Mouse (Mus musculus) kidney, postnatal 25 days (tissue): Measurements from ENCODE around the gene Slc6a4.

Experiments used
- DNase-seq, 2 experiments: peaks; one replicate each; pipeline ENCODE4 v3.0.0; 2021; ENCODE audit warnings: mixed read lengths in 2 of 2

Slc6a4 gene

GRCm38 (mm10) chr11:76997916-76998704 lies at the start of gene Slc6a4:
Gene Slc6a4, plus strand, starts transcription at chr11:76998603.
- no peak for DNase-seq

GRCm38 (mm10) chr11:76953536-76953935 lies 44.9 kb upstream of the Slc6a4 start:
- DNase-seq: no peak

GRCm38 (mm10) chr11:76965703-76966102 lies 32.7 kb upstream of the Slc6a4 start:
- no peak for DNase-seq

- no peak for DNase-seq
Measured at GRCm38 (mm10) chr11:76970328-76970727, 28.1 kb upstream of the Slc6a4 start.

GRCm38 (mm10) chr11:76974680-76975319 lies 23.6 kb upstream of the Slc6a4 start:
- no peak for DNase-seq

- no peak for DNase-seq
Measured at GRCm38 (mm10) chr11:76981570-76982141, 16.7 kb upstream of the Slc6a4 start.

- no peak for DNase-seq
Measured at GRCm38 (mm10) chr11:76982415-76982814, 16.0 kb upstream of the Slc6a4 start.

- no peak for DNase-seq
Measured at GRCm38 (mm10) chr11:76983641-76984040, 14.8 kb upstream of the Slc6a4 start.

GRCm38 (mm10) chr11:76984173-76984572 lies 14.2 kb upstream of the Slc6a4 start:
- DNase-seq: no peak

- no peak for DNase-seq
Measured at GRCm38 (mm10) chr11:76990839-76991238, 7.6 kb upstream of the Slc6a4 start.

- DNase-seq: no peak
Measured at GRCm38 (mm10) chr11:76992886-76993285, 5.5 kb upstream of the Slc6a4 start.

- DNase-seq: peak in 1 of 2 experiments; percentile 9
Measured at GRCm38 (mm10) chr11:76995966-76996672, 2.3 kb upstream of the Slc6a4 start.

GRCm38 (mm10) chr11:76997305-76997704 lies 1.1 kb upstream of the Slc6a4 start:
- DNase-seq: peak; percentile 85 to 88

- no peak for DNase-seq
Measured at GRCm38 (mm10) chr11:76998705-76999226, 363 bp downstream of the Slc6a4 start.

- DNase-seq: no peak
Measured at GRCm38 (mm10) chr11:77000741-77001140, 2.3 kb downstream of the Slc6a4 start.

- DNase-seq: no peak
Measured at GRCm38 (mm10) chr11:77002361-77002760, 4.0 kb downstream of the Slc6a4 start.

- no peak for DNase-seq
Measured at GRCm38 (mm10) chr11:77005881-77006280, 7.5 kb downstream of the Slc6a4 start.

GRCm38 (mm10) chr11:77006616-77007015 lies 8.2 kb downstream of the Slc6a4 start:
- no peak for DNase-seq

GRCm38 (mm10) chr11:77009069-77010025 lies 10.9 kb downstream of the Slc6a4 start:
- DNase-seq: peak; percentile 21 to 57

- no peak for DNase-seq
Measured at GRCm38 (mm10) chr11:77010762-77011475, 12.5 kb downstream of the Slc6a4 start.

GRCm38 (mm10) chr11:77018046-77018445 lies 19.6 kb downstream of the Slc6a4 start:
- DNase-seq: no peak
